Mouse (Mus musculus) liver, embryonic 18 days (tissue): ENCODE results near the gene Serpinb6c. TPM values are rescaled to one million over a fixed set of nuclear protein-coding genes. Genes with fewer than 3 reads are reported as not detected.

Source experiments
- polyA plus RNA-seq: library from polyadenylated mRNA; depleted of rRNA; stranded (reverse); fragments of >200 nt; gene quantifications from 2 replicates; pipeline ENCODE4 v1.2.3, GENCODE M21; 2012; rRNA removed

Gene Serpinb6c
- not detected in 2 replicates for polyA plus RNA-seq

GRCm38 (mm10) chr13:33905176-33905954 is at the start of gene Serpinb6c:
TSS of gene Serpinb6c (minus strand) at chr13:33905708.

GRCm38 (mm10) chr13:33843308-33843707 is 62.2 kb downstream of the Serpinb6c start, which contains the start of gene Serpinb6e:
TSS of gene Serpinb6e (minus strand) at chr13:33843408.

Other genes starting within 250 kb of the Serpinb6c start
- not detected in 2 replicates for gene Serpinb6d, start 244.3 kb downstream of the Serpinb6c start, polyA plus RNA-seq
- not detected in 2 replicates for gene Serpinb6e, start 62.3 kb downstream of the Serpinb6c start, polyA plus RNA-seq
- 12.8 and 16.6 TPM in 2 replicates for gene Nqo2, start 59.0 kb upstream of the Serpinb6c start, polyA plus RNA-seq
- gene Ripk1, start 96.7 kb upstream of the Serpinb6c start, polyA plus RNA-seq: 6.2 and 6.8 TPM in 2 replicates
- gene Serpinb6a, start 97.1 kb upstream of the Serpinb6c start, polyA plus RNA-seq: 18.9 and 21.6 TPM in 2 replicates
- gene Bphl, start 131.9 kb upstream of the Serpinb6c start, polyA plus RNA-seq: 74.2 and 85.9 TPM in 2 replicates
- gene Tubb2a, start 172.3 kb upstream of the Serpinb6c start, polyA plus RNA-seq: 266 and 379 TPM in 2 replicates
- gene Tubb2b, start 224.8 kb upstream of the Serpinb6c start, polyA plus RNA-seq: 2.9 and 3.5 TPM in 2 replicates